Comparison of ENCODE assay signal across 13 mouse cellular contexts in the genomic region with DNA sequence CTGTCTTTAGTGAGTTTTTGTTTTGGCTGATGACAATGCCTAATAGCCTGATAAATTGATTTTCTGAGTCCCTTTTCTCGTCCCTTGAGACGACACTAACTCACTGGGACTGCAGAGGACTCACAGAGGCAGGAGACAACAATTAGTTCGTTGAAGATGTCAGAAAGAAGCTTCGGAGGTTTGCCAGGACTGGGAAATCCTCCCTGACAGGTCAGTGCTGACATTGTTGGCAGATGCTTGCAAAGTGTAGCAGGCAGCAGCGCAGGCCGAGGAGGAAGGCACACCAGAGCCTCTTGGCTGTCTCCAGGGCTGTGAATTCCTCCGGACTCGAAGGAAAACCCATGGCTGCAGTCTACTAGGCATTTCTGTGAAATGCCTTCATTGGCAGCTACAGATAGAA.
DNase-seq lines count a peak whose midpoint lies in the region; ATAC-seq and TF ChIP-seq lines count a peak whose summit lies in the region.
"Had no signal": no experiment of that assay in that cellular context is flagged by ENCODE, and none has a peak within 500 bp of the region (broad histone marks: within the 10 kb centered on the region; RNA-seq: fewer than 3 reads in every experiment).

No protein-coding gene starts in this region.

- TF ChIP-seq EP300 in heart, adult 2 months (IDR thresholded peaks at IDR 0.05; ENCODE audit: insufficient read depth, low read depth, low read length), result no peak

- H3K4me2 ChIP-seq in hindbrain, embryonic 11.5 days (replicated peaks; ENCODE audit: low read depth, low read length), result no peak overlapping the region
- peak overlapping the region; percentile 12; the same call in 1 of the 2 replicates for H3K4me2 ChIP-seq in midbrain, embryonic 15.5 days

- no peak overlapping the region for H3K9ac ChIP-seq in heart, adult 2 months (ENCODE audit: low read depth, low read length)
- H3K9ac ChIP-seq in hindbrain, embryonic 11.5 days (ENCODE audit: low read depth, low read length), result no peak overlapping the region
- no peak overlapping the region for H3K9ac ChIP-seq in midbrain, embryonic 15.5 days

- TF ChIP-seq CTCF in heart, adult 2 months (IDR thresholded peaks at IDR 0.05), result no peak

- H3K9me3 ChIP-seq in hindbrain, embryonic 11.5 days (ENCODE audit: control insufficient read depth, low read length), result no peaks in the 10 kb centered on the region
- no peaks in the 10 kb centered on the region for H3K9me3 ChIP-seq in midbrain, embryonic 15.5 days

- peak; percentile 57 for ATAC-seq in hindbrain, embryonic 11.5 days (ENCODE audit: low FRiP score)
- peak; percentile 62; the same call in 1 of the 2 replicates for ATAC-seq in midbrain, embryonic 15.5 days (replicated peaks)
- ATAC-seq: activated CD4-positive, CD25-positive, alpha-beta regulatory T cell, adult 4 months had no signal

- H3K4me3 ChIP-seq in heart, adult 2 months, result no peak overlapping the region
- no peak overlapping the region for H3K4me3 ChIP-seq in hindbrain, embryonic 11.5 days (ENCODE audit: low read depth, low read length)
- H3K4me3 ChIP-seq in midbrain, embryonic 15.5 days, result no peak overlapping the region
- H3K4me3 ChIP-seq: erythroblast, embryonic 14.5 days had no signal

- H3K36me3 ChIP-seq in heart, adult 2 months (ENCODE audit: control insufficient read depth, insufficient read depth, low read length), result peaks cover 3% of the 10 kb centered on the region; the same call in 1 of the 2 replicates
- no peaks in the 10 kb centered on the region for H3K36me3 ChIP-seq in hindbrain, embryonic 11.5 days (ENCODE audit: control insufficient read depth, insufficient read depth, low read length)
- H3K36me3 ChIP-seq in midbrain, embryonic 15.5 days (replicated peaks), result no peaks in the 10 kb centered on the region

- intact Hi-C loops in heart, adult 2 months (cut with DNase I), result no loop called here

- H3K79me2 ChIP-seq in heart, adult 2 months (replicated peaks; ENCODE audit: control insufficient read depth, insufficient read depth, low read length), result no peaks in the 10 kb centered on the region

- peak overlapping the region; percentile 26 for H3K27ac ChIP-seq in heart, adult 2 months
- peak overlapping the region; percentile 47 for H3K27ac ChIP-seq in hindbrain, embryonic 11.5 days (ENCODE audit: low read depth, low read length)
- H3K27ac ChIP-seq in midbrain, embryonic 15.5 days, result peak overlapping the region; percentile 12; the same call in 1 of the 2 replicates

- H3K27me3 ChIP-seq in heart, adult 2 months (ENCODE audit: control insufficient read depth, insufficient read depth, low read length), result no peaks in the 10 kb centered on the region
- H3K27me3 ChIP-seq in hindbrain, embryonic 11.5 days (ENCODE audit: control insufficient read depth, insufficient read depth, low read length), result no peaks in the 10 kb centered on the region
- no peaks in the 10 kb centered on the region for H3K27me3 ChIP-seq in midbrain, embryonic 15.5 days (replicated peaks)

- 40% methylated on average over 8 of the region's 8 CpGs for WGBS in heart, adult 2 months
- WGBS in hindbrain, embryonic 11.5 days, result 36% methylated on average over 8 of the region's 8 CpGs
- WGBS in midbrain, embryonic 15.5 days, result 31% methylated on average over 8 of the region's 8 CpGs

- no peak for TF ChIP-seq POLR2A in heart, adult 2 months (IDR thresholded peaks at IDR 0.05; ENCODE audit: insufficient read depth, low read depth, low read length)

- H3K4me1 ChIP-seq in heart, adult 2 months (ENCODE audit: control insufficient read depth, insufficient read depth, low read length), result peaks cover 3% of the 10 kb centered on the region
- no peaks in the 10 kb centered on the region for H3K4me1 ChIP-seq in hindbrain, embryonic 11.5 days (replicated peaks; ENCODE audit: control insufficient read depth, insufficient read depth, low read length)
- 0 out of 2 replicates have a peak, but pooled peaks cover 4% of the 10 kb centered on the region for H3K4me1 ChIP-seq in midbrain, embryonic 15.5 days

- no peak for DNase-seq in heart, adult 2 months
- DNase-seq in heart, postnatal 4 days, result no peak
- peak; percentile 55 for DNase-seq in Muller cell, postnatal 12 days (ENCODE audit: inconsistent ontology term)
- peak; percentile 41 for DNase-seq in hindbrain, embryonic 11.5 days (ENCODE audit: low spot score)
- no peak for DNase-seq in layer of hippocampus, postnatal 25 days (ENCODE audit: extremely low spot score in 1 of 2, low spot score in 1 of 2)
- no peak for DNase-seq in layer of hippocampus, postnatal 14 days (ENCODE audit: low spot score in 2 of 2)
- DNase-seq in urinary bladder, postnatal 36 days (ENCODE audit: low spot score in 2 of 2), result no peak
- DNase-seq: B cell, adult 2 months; kidney, adult 2 months; lung, adult 2 months had no signal

Comparison
In these comparisons a context has a peak if more than half of its experiments do, and no peak if none do; other contexts are left out.
1. DNase-seq: peak in Muller cell, postnatal 12 days (single experiment) and hindbrain, embryonic 11.5 days (single experiment); none in heart, adult 2 months (0 of 2), heart, postnatal 4 days (single experiment), layer of hippocampus, postnatal 25 days (0 of 2), layer of hippocampus, postnatal 14 days (0 of 2) and urinary bladder, postnatal 36 days (0 of 2).
2. Peak in every context shown above with its lines, with median percentiles within 50 percentile points of each other: H3K27ac ChIP-seq.